Mouse (Mus musculus) urinary bladder, adult 18-20 months (tissue): ENCODE results near the gene Tmem189.

Experiments
- DNase-seq, 2 experiments: peaks; one replicate each; pipeline ENCODE4 v3.0.0; 2022; ENCODE audit warnings: low spot score in 2 of 2, mixed read lengths in 2 of 2

The Tmem189 gene

GRCm38 (mm10) chr2:167689501-167690218 lies at the start of gene Tmem189:
TSS of gene Tmem189 (minus strand) at chr2:167689822.
- DNase-seq, result peak; percentile 51 to 71

GRCm38 (mm10) chr2:167739030-167739429 lies 49.4 kb upstream of the Tmem189 start:
- no peak for DNase-seq

- no peak for DNase-seq
Measured at GRCm38 (mm10) chr2:167734861-167735260, 45.2 kb upstream of the Tmem189 start.

GRCm38 (mm10) chr2:167731149-167731548 lies 41.5 kb upstream of the Tmem189 start:
- DNase-seq, result no peak

GRCm38 (mm10) chr2:167730036-167730435 lies 40.4 kb upstream of the Tmem189 start:
- no peak for DNase-seq

GRCm38 (mm10) chr2:167727161-167727560 lies 37.5 kb upstream of the Tmem189 start:
- no peak for DNase-seq

GRCm38 (mm10) chr2:167725879-167726278 lies 36.3 kb upstream of the Tmem189 start:
- DNase-seq, result no peak

- DNase-seq, result no peak
Measured at GRCm38 (mm10) chr2:167723589-167724206, 34.1 kb upstream of the Tmem189 start.

- no peak for DNase-seq
Measured at GRCm38 (mm10) chr2:167722538-167722937, 32.9 kb upstream of the Tmem189 start.

GRCm38 (mm10) chr2:167721159-167721882 lies 31.7 kb upstream of the Tmem189 start:
- peak in 1 of 2 experiments; percentile 50 for DNase-seq

GRCm38 (mm10) chr2:167719520-167719919 lies 29.9 kb upstream of the Tmem189 start:
- DNase-seq, result no peak

GRCm38 (mm10) chr2:167717208-167717607 lies 27.6 kb upstream of the Tmem189 start:
- DNase-seq, result no peak

- DNase-seq, result no peak
Measured at GRCm38 (mm10) chr2:167715008-167715407, 25.4 kb upstream of the Tmem189 start.

GRCm38 (mm10) chr2:167714298-167714697 lies 24.7 kb upstream of the Tmem189 start:
- DNase-seq, result no peak

GRCm38 (mm10) chr2:167712872-167713821 lies 23.5 kb upstream of the Tmem189 start:
- DNase-seq, result no peak

- DNase-seq, result no peak
Measured at GRCm38 (mm10) chr2:167710574-167710973, 21.0 kb upstream of the Tmem189 start.

- no peak for DNase-seq
Measured at GRCm38 (mm10) chr2:167709969-167710368, 20.3 kb upstream of the Tmem189 start.

GRCm38 (mm10) chr2:167708373-167708772 lies 18.8 kb upstream of the Tmem189 start:
- no peak for DNase-seq

- no peak for DNase-seq
Measured at GRCm38 (mm10) chr2:167706183-167706939, 16.7 kb upstream of the Tmem189 start.

GRCm38 (mm10) chr2:167704409-167704808 lies 14.8 kb upstream of the Tmem189 start:
- DNase-seq, result no peak

GRCm38 (mm10) chr2:167702126-167702525 lies 12.5 kb upstream of the Tmem189 start:
- no peak for DNase-seq
